Mouse (Mus musculus): ENCODE data around the gene Nt5m.

- TF ChIP-seq CTCF (IDR thresholded peaks at IDR 0.05; ENCODE audit: low read depth, low read length), result no peak
- no peak for TF ChIP-seq GATA1 (IDR thresholded peaks at IDR 0.05; ENCODE audit: borderline replicate concordance, low read length)
- no peak for TF ChIP-seq POLR2AphosphoS5 (IDR thresholded peaks at IDR 0.05; ENCODE audit: insufficient replicate concordance, low read depth, low read length)
- TF ChIP-seq TAL1 (conservative IDR thresholded peaks at IDR 0.05; ENCODE audit: low read depth, low read length), result no peak
These were observed 21.3 kb upstream of the Nt5m start for GRCm38 (mm10) chr11:59817916-59818315.

All from G1E (cell line).